Mouse (Mus musculus) megakaryocyte, embryonic 14.5 days (primary cell): ENCODE results near the gene Polg2. TPM values are rescaled to one million over a fixed set of nuclear protein-coding genes. Genes with fewer than 3 reads are reported as not detected.
A peak's percentile ranks its signal among the peaks of the same experiment; 100 is the strongest.
"Not testable (repeated sequence)": the region's sequence is repeated elsewhere in the genome, so short reads cannot be mapped to it uniquely, and the experiment has no call there.

Experiments used
- H3K27me3 ChIP-seq: replicated peaks from 2 replicates; pipeline ENCODE3; 2012; ENCODE audit warnings: inconsistent platforms
- H3K36me3 ChIP-seq: replicated peaks from 2 replicates; pipeline ENCODE3; 2012; ENCODE audit warnings: low read length, inconsistent platforms, mixed read lengths
- H3K4me1 ChIP-seq: 2 replicates; pipeline ENCODE4 v1.6.1; 2012; ENCODE audit warnings: inconsistent platforms
- H3K4me3 ChIP-seq: replicated peaks from 2 replicates; pipeline ENCODE3; 2012; ENCODE audit warnings: moderate library complexity, mild to moderate bottlenecking, inconsistent platforms
- H3K9me3 ChIP-seq: 2 replicates; pipeline ENCODE4 v1.6.1; 2012; ENCODE audit warnings: inconsistent platforms
- FLI1 ChIP-seq: IDR thresholded peaks from 2 replicates; pipeline ENCODE4 v1.6.1; 2012; ENCODE audit warnings: low read length, inconsistent platforms, mixed read lengths
- GATA1 ChIP-seq: IDR thresholded peaks from 3 replicates; pipeline ENCODE4 v1.6.1; 2012; ENCODE audit warnings: mixed read lengths, low read length, inconsistent platforms, borderline replicate concordance
- polyA plus RNA-seq: library from polyadenylated mRNA; stranded (reverse); fragments of >175 nt; gene quantifications from 2 replicates; pipeline ENCODE4 v1.2.3, GENCODE M21; 2012; ENCODE audit warnings: low replicate concordance; ENCODE audit not compliant: insufficient read depth

The Polg2 gene
- polyA plus RNA-seq, 1 experiment = 0.62 TPM

DNA sequence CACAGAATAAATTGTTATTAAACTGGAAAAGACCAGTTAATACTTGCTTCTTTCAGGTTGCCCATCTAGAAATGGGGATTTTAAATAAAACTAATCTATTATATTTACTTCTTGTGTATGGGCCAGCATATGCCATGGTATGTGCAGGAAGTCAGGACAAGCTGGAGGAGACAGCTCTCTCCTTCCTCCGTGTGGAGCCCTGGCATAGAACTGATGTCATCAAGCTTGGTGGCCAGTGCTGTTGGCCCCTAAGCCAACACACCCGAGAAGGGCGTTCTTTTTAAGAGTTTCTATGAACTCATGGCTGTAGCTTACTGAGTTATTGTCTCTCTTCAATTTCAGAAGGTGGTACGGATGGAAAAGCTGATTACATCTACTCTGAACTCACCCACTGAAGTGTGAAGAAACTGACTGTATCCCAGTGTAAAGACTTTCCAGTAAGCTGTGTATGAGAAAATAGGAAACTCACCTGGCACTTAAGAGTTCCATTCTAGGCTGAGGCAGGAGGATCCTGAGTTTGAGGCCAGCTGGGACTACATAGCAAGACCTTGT, 12.7 kb downstream of the Polg2 start:
- Histone ChIP-seq H3K36me3 (peaks cover 62% of the 10 kb centered on the region), H3K4me1 (peaks cover 37% of the 10 kb centered on the region), H3K9me3 (peaks cover 4% of the 10 kb centered on the region; the same call in 1 of the 2 replicates), H3K4me3 (no peak overlapping the region), H3K27me3 (no peaks in the 10 kb centered on the region)
- no peak for TF ChIP-seq FLI1
- TF ChIP-seq GATA1 = no peak

DNA sequence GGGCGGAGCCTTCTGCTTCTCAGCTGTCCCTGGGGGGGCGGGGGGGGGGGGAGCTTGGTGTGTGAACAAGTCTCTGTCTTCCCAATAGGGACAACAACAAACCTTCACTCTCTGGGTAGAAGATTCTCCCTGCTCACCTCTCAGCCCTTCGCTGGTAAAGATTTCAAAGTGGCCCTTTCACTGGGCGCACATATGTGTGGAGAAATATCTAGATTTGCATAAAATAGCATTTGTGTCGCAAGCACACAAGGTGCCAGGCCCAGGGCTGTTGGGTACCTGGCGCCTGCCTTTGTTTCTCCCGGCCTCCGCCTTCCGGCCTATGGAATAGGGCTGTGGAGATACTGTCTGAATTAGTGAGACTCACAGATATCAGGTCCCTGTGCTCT, 16.5 kb downstream of the Polg2 start:
- Histone ChIP-seq H3K36me3 (peaks cover 37% of the 10 kb centered on the region), H3K4me1 (peaks cover 62% of the 10 kb centered on the region), H3K27me3 (no peaks in the 10 kb centered on the region), H3K4me3 (peak overlapping the region; percentile 81), H3K9me3 (peaks cover 3% of the 10 kb centered on the region; the same call in 1 of the 2 replicates)
- TF ChIP-seq FLI1 = no peak
- TF ChIP-seq GATA1 = no peak

DNA sequence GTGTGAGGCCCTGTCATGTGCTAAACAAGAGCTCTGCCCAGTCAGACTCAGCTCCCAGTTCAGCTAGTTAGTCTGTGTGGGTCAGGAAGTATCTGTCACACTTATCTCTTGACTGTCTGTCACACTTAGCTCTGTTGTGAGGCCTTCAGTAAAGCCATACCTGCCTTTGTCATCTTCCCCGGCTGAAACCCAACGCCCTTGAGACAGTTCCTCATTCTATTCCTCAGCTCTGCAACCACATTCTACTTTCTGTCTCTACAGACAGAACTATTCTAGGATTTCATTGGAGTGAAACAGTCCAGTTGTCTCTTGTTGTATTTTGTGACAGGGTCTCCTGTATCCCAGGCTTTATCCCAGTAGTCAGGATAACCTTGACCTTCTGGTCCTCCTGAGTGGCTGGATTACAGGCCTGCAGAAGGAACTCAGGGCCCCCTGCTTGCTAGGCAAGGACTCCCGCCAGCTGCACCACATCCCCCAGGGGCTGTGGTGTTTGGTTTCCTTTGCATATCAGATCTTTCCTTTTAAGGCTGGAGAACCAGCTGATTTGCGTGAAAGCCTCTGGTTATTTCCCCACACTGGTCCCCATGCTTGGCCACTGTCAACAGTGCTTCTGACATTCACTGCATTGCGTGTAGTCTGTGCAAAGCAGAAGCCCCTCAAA, 17.1 kb downstream of the Polg2 start:
- no peak for TF ChIP-seq FLI1
- no peak for TF ChIP-seq GATA1
- H3K4me1 ChIP-seq = peaks cover 68% of the 10 kb centered on the region
- no peaks in the 10 kb centered on the region for H3K9me3 ChIP-seq
- peak overlapping the region; percentile 81 for H3K4me3 ChIP-seq
- H3K36me3 ChIP-seq = peaks cover 36% of the 10 kb centered on the region
- peaks cover 2% of the 10 kb centered on the region for H3K27me3 ChIP-seq

DNA sequence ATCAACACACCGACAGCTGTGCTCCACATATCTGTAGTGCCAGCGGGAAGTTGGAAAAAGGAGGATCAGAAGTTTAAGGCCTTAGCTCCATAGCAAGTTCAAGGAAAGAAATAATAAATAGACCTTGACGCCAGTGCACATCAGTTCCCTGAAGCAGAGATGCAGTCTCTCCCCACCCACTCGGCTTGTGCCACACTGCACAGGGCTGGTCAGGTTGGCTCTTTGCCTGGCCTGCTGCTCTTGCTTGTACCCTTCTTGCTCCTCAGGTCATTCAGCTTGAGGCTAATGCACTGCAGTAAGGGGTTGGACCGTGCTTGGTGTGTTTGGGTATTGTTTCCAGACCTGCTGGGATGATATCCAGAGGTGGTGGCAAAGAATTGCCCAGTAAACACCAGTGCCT, 18.8 kb downstream of the Polg2 start:
- TF ChIP-seq FLI1 = no peak
- no peak for TF ChIP-seq GATA1
- peaks cover 34% of the 10 kb centered on the region for H3K36me3 ChIP-seq
- H3K9me3 ChIP-seq = 0 out of 2 replicates have a peak, but pooled peaks cover 10% of the 10 kb centered on the region
- H3K27me3 ChIP-seq = peaks cover 9% of the 10 kb centered on the region
- peak overlapping the region; percentile 65 for H3K4me3 ChIP-seq
- peaks cover 71% of the 10 kb centered on the region for H3K4me1 ChIP-seq

DNA sequence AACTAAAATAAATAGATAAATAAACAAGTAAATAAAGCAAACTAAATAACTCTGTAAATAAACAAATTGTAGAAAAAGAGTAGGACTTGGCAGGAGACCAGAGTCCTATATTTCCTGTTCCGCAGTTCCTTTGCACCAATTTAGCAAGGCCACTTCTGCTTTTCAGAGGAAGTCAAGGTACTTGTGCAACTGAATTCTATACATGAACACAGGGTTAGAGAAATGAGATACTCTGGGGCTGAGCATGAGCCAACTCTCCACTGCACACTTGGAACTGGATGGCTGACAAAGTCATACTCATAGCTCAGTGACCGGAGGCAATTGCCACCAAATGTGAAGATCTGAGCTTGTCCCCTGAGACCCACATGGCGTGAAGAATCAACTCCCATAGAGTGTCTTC, 20.3 kb downstream of the Polg2 start:
- peaks cover 10% of the 10 kb centered on the region; the same call in 1 of the 2 replicates for H3K9me3 ChIP-seq
- TF ChIP-seq FLI1 (no peak), GATA1 (no peak)
- H3K36me3 ChIP-seq = peaks cover 28% of the 10 kb centered on the region
- H3K27me3 ChIP-seq = peaks cover 19% of the 10 kb centered on the region
- H3K4me1 ChIP-seq = peaks cover 58% of the 10 kb centered on the region
- H3K4me3 ChIP-seq = no peak overlapping the region

DNA sequence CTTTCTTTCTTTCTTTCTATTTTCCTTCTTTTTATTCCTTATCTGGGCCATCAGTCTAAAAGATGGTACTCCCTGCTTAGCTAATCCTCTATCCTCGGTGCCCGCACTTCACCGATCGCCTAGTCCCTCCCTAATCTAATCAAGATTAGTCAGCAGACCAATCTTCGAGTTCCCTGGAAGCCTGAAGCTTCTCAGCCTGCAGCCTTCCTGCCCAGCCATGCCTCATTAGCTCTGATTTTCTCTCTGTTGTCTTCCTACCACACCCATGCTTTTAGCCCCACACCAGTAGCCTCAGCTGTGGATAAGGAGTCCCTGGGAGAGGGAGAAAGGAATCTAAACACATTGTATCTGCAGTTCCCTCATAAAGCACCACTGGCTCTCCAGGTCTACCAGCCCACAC, 23.8 kb downstream of the Polg2 start:
- Histone ChIP-seq H3K4me3 (no peak overlapping the region), H3K27me3 (peaks cover 50% of the 10 kb centered on the region), H3K4me1 (peaks cover 44% of the 10 kb centered on the region), H3K36me3 (peaks cover 25% of the 10 kb centered on the region), H3K9me3 (peaks cover 18% of the 10 kb centered on the region; the same call in 1 of the 2 replicates)
- TF ChIP-seq FLI1 (no peak), GATA1 (no peak)

DNA sequence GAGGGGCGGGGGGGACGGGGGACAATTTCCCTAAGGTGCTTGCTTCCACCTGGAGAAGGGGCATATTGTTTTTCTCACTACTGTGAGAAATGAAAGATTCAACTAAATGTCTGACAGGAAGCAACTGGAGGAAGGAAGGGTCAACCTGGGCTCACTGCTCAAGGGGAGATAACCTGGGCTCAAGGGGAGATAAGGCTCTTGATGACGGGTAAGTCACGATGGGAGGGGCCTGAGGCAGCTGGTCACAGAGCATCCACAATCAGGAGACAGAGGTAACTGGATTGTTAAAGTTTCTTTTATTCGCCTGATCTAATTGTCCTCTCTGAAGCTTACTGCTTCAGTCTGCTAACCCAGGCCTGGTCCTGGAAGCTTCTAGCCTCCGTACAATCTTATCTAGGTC, 26.0 kb downstream of the Polg2 start:
- TF ChIP-seq GATA1 = no peak
- TF ChIP-seq FLI1 = no peak
- no peak overlapping the region for H3K4me3 ChIP-seq

DNA sequence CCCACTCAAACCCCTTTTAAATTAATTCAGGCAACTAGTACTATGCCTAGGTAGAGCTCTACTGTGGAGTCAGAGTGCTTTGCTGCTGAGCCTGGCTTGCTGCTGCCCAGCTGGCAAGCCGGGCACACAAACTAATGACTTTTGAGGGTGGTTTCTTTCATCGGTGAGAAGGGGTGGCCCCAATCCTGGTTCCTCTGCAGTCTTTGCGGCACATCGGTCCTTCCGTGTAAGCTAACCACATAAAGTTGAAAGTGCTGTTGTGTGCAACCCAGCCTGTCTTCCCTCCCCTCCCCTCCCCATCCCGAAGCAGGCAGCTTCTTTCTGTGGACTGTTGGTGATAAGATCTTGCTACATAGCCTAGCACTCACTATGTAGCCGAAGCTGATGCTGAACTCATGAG, 27.2 kb downstream of the Polg2 start:
- peaks cover 29% of the 10 kb centered on the region for H3K4me1 ChIP-seq
- peaks cover 53% of the 10 kb centered on the region for H3K27me3 ChIP-seq
- H3K4me3 ChIP-seq = peak overlapping the region; percentile 78
- peaks cover 18% of the 10 kb centered on the region; the same call in 1 of the 2 replicates for H3K9me3 ChIP-seq
- TF ChIP-seq FLI1 (no peak), GATA1 (no peak)
- H3K36me3 ChIP-seq = peaks cover 15% of the 10 kb centered on the region

More for the DNA sequence above, 26.0 kb downstream of the Polg2 start:
- peaks cover 18% of the 10 kb centered on the region; the same call in 1 of the 2 replicates for H3K9me3 ChIP-seq
- peaks cover 37% of the 10 kb centered on the region for H3K4me1 ChIP-seq
- peaks cover 23% of the 10 kb centered on the region for H3K36me3 ChIP-seq
- H3K27me3 ChIP-seq = peaks cover 56% of the 10 kb centered on the region

DNA sequence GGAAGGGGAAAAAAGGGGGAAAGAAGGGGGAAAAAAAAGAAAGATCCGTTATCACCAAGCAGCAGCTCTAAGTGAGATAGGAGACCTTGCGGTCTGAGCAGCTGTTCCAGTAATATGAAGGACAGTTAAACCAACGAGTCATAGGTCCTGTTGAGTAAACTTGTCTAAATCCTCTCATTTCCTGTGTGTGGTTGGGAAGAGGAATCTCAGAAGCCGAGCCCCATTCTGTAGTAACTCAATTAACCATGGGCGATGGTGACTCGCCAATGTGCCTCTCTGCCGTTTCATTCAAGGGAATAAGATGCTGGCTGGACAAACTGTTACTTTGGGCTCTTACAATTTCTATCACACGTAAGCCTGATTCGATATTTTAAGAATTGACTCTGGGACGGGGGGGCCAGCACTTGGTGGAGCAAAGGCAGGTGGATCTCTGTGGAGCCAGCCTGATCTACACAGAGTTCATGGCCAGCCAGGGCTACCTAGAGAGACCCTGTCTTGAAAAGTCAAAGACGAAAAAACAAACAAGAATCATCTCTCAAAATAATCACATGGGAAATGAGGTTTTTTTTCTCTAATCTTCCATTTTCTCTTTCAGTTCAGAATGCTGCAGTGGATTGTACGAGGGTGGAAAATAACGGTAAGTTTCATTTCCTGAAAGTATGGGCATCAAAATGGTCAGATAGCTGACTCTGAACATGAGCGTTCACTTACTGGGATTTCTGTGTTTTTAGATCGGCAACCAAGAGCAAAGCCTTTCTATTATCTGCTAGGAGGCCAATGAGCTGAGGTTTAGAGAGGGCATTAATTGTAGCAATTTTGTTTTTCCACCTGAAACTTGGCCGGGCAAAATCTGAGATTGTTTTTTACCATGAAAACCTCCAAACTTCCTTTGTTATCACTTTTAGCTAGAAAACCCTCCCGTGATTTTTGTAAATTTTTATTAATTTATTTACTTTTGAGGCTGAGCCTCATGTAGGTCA, 28.0 kb downstream of the Polg2 start, which contains the start of gene Milr1:
TSS of gene Milr1 (plus strand) at position 188 of the 980 bp plus-strand sequence.
- peaks cover 15% of the 10 kb centered on the region; the same call in 1 of the 2 replicates for H3K9me3 ChIP-seq
- TF ChIP-seq GATA1 (no peak), FLI1 (no peak)
- H3K4me3 ChIP-seq = peak within 1 kb of the TSS; percentile 83
- peaks cover 11% of the 10 kb centered on the region for H3K36me3 ChIP-seq
- H3K27me3 ChIP-seq = peaks cover 53% of the 10 kb centered on the region
- peaks cover 27% of the 10 kb centered on the region for H3K4me1 ChIP-seq

DNA sequence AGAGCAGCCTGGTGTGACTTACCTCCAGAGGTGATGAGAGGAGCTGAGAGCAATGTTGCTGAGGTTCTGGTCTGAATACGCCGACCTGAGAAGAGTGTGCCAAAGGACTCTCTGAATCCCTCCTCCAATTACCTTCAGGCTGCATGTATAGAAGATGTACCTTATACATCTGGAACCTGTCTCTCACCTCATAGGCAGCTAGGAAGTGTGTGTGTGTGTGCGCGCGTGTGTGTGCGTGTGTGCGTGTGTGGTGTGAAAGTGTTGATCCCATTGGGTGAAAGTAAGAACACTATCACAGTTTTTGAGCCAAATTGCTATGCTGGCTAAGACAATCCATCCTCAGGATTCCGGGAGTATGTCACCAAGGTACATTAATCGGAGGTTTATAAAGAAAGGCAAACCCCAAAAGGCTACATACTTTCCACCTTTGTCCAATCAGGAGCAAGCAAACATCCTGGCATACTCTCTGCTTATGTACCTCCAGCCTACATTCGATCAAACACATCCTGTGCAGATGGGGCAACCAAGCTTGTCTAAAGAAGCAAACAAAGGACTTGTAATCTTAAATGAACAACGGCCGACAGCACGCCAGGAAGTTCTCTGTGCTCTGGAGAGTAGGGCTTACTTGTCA, 29.1 kb downstream of the Polg2 start, which contains the start of gene Pecam1:
TSS of gene Pecam1 (minus strand) at position 508 of the 631 bp plus-strand sequence.
- TF ChIP-seq GATA1 (no peak), FLI1 (no peak)
- H3K4me3 ChIP-seq = peak within 1 kb of the TSS; percentile 83
- peaks cover 13% of the 10 kb centered on the region; the same call in 1 of the 2 replicates for H3K9me3 ChIP-seq
- H3K27me3 ChIP-seq = peaks cover 50% of the 10 kb centered on the region
- H3K4me1 ChIP-seq = peaks cover 27% of the 10 kb centered on the region
- H3K36me3 ChIP-seq = peaks cover 4% of the 10 kb centered on the region

DNA sequence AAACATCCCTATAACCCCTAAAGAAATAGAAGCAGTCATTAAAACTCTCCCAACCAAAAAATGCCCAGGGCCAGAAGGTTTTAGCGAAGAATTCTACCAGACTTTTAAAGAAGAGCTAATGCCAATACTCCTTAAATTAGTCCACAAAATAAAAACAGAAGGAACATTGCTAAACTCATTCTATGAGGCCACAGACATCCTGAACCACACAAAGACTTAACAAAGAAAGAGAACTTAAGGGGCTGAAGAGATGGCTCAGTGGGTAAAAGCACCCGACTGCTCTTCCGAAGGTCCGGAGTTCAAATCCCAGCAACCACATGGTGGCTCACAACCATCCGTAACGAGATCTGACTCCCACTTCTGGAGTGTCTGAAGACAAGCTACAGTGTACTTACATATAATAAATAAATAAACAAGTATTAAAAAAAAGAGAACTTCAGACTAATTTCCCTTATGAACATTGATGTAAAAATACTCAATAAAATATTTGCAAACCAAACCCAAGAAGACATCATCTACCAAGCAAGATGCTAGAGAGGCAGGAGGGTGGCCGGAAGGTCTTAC, 29.7 kb downstream of the Polg2 start:
- H3K36me3 ChIP-seq, H3K4me3 ChIP-seq: not testable (repeated sequence)
- peaks cover 27% of the 10 kb centered on the region for H3K4me1 ChIP-seq
- H3K27me3 ChIP-seq = peaks cover 47% of the 10 kb centered on the region
- H3K9me3 ChIP-seq = peaks cover 13% of the 10 kb centered on the region; the same call in 1 of the 2 replicates
